Mouse (Mus musculus) forebrain, embryonic 16.5 days (tissue): Measurements from ENCODE around the gene Usp38. TPM values are rescaled to one million over a fixed set of nuclear protein-coding genes. Genes with fewer than 3 reads are reported as not detected.

Experiments used
- ATAC-seq: fragments of 200-750 bp; cut with Nextera tagmentation; 2 replicates; pipeline ENCODE4 v1.8.0; 2017; ENCODE audit warnings: mild to moderate bottlenecking, moderate library complexity
- H3K27ac ChIP-seq: fragments of 300-500 bp; sonication (generic); 2 replicates; pipeline ENCODE4 v1.5.1; 2014; ENCODE audit warnings: low read length, control low read depth
- H3K27me3 ChIP-seq: fragments of 300-500 bp; sonication (generic); replicated peaks from 2 replicates; pipeline ENCODE4 v1.6.1; 2014; ENCODE audit warnings: low read length; ENCODE audit not compliant: control insufficient read depth, insufficient read depth
- H3K36me3 ChIP-seq: fragments of 300-500 bp; sonication (generic); 2 replicates; pipeline ENCODE4 v1.6.1; 2014; ENCODE audit not compliant: control insufficient read depth, insufficient read depth
- H3K4me1 ChIP-seq: fragments of 300-500 bp; sonication (generic); replicated peaks from 2 replicates; pipeline ENCODE4 v1.6.1; 2014; ENCODE audit warnings: low read length; ENCODE audit not compliant: control insufficient read depth, insufficient read depth
- H3K4me2 ChIP-seq: fragments of 300-500 bp; sonication (generic); 2 replicates; pipeline ENCODE4 v1.6.1; 2014; ENCODE audit warnings: mild to moderate bottlenecking, low read length, control low read depth
- H3K4me3 ChIP-seq: fragments of 300-500 bp; sonication (generic); replicated peaks from 2 replicates; pipeline ENCODE4 v1.5.1; 2014; ENCODE audit warnings: mild to moderate bottlenecking, low read length, control low read depth
- H3K9ac ChIP-seq: fragments of 300-500 bp; sonication (generic); replicated peaks from 2 replicates; pipeline ENCODE4 v1.6.1; 2014; ENCODE audit warnings: low read depth, low read length, control low read depth
- H3K9me3 ChIP-seq: fragments of 300-500 bp; sonication (generic); 2 replicates; pipeline ENCODE4 v1.6.1; 2016; ENCODE audit warnings: low read length; ENCODE audit not compliant: control insufficient read depth
- WGBS: fragments of 180-500 bp; shearing (Covaris S2); extraction: QIAGEN DNeasy Blood & Tissue Kit; methylation state at CpG from one replicate; pipeline ENCODE4 v1.1.7; 2014; 5-methylcytosine and 5-hydroxymethylcytosine counted together
- polyA plus RNA-seq: library from polyadenylated mRNA; unstranded; fragments of >200 nt; fragmentation: Nextera tagmentation; extraction: Ambion mirVana; gene quantifications from 2 replicates; pipeline ENCODE4 v1.2.1, GENCODE M21; 2015

Usp38 gene
- polyA plus RNA-seq, 1 experiment from 2014 or later, result 21.4 TPM

DNA sequence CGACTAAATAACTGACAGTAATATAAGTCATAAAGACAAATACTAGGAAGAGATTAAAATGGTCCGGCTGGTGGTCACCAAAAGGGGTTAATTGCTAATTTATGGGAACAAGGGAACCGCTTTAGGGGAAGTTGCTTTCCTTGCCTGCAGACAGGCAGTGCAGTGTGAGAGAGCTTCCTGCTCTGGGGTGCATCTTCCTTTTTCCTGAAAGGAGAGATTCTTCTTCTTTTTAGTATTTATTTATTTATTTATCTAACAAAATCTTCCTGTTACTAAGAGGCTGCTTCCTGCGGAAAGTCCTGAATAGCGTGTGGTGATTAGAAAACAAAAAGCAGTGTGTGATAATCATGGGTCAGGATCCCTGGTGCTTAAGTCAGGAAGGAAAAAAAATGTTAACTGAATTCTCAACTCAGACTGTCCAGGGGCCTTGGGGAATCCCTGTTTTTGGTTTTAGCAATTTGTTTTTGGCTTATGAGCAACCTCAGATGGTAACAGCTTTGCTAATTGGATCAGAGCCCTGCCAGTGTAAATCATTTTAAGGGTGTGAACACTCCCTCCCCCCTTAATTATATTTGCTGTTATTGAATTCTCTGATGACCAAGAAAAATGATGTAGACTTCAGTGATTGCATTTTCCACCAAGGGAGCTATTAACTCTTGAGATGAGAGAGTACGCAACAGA, 62.4 kb downstream of the Usp38 start:
- Histone ChIP-seq H3K9me3 (peaks cover 4% of the 10 kb centered on the region; the same call in 1 of the 2 replicates), H3K4me1 (no peaks in the 10 kb centered on the region; the same call in 1 of the 2 replicates), H3K4me3 (no peak overlapping the region), H3K4me2 (no peak overlapping the region), H3K27ac (no peak overlapping the region), H3K27me3 (no peaks in the 10 kb centered on the region), H3K36me3 (no peaks in the 10 kb centered on the region), H3K9ac (no peak overlapping the region)
- 41% methylated on average over 6 of the region's 6 CpGs for WGBS
- ATAC-seq, result peak; percentile 54; the same call in 1 of the 2 replicates

DNA sequence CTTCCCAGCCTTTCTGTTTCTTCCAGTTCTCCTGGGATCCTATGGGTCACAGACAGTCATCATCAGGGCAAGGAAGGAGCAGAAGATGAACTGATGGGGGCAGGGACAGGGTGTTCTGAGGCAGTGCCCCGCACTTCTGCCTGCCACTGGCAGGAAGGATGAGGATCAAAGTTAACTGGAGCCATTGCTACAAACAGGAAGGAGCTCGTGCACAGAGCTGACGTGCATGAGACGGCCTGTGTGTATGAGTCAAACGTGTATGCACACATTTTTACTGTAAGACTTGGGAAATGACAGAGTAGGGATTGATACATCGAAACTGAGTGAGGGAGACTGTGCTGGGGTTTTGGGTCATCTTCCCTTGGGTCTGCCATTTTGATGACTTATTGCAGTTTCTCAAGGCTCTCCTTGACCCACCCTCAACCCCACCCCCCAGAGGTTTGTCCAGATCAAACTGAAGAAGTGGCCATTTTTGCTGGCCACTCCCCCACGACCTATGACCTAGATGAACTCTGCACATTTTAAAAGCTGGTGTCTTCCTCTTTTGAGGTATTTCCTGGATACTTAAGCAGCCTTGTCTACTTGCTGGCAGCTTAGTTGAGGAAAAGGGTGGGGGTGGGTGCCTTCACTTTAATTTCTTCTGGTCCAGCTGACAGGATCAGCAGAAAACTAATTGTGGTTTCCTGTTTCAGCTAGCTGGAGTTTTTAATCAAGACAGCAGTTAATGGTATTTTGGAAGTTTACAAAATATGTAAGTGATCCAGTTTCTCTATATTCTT, 66.1 kb downstream of the Usp38 start:
- Histone ChIP-seq H3K4me2 (no peak overlapping the region), H3K27me3 (no peaks in the 10 kb centered on the region), H3K36me3 (no peaks in the 10 kb centered on the region), H3K9ac (no peak overlapping the region), H3K4me1 (no peaks in the 10 kb centered on the region; the same call in 1 of the 2 replicates), H3K9me3 (no peaks in the 10 kb centered on the region), H3K27ac (no peak overlapping the region), H3K4me3 (no peak overlapping the region)
- WGBS, result 83% methylated on average over 7 of the region's 7 CpGs
- no peak for ATAC-seq

DNA sequence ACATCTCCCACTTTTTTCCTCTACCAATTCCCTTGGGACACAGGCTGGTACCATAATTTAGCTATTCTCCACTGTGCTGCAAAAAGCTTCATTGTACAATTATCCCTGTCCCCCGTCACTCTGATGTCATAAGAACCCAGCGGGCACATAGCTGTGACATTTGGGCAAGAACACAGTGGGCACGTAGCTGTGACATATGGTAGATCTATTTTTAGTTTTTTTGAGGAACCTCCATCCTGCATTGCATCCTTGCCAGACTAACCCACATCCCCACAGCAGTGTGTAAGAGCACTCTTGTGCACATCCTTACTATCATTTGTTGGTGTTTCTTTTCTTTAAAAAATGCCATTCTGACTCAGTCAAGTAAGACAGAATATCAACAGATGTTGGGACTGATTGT, 71.0 kb downstream of the Usp38 start:
- no peaks in the 10 kb centered on the region for H3K4me1 ChIP-seq
- H3K27ac ChIP-seq, result no peak overlapping the region
- WGBS, result 61% methylated on average over 3 of the region's 3 CpGs
- no peak overlapping the region for H3K4me2 ChIP-seq
- H3K36me3 ChIP-seq, result no peaks in the 10 kb centered on the region
- H3K4me3 ChIP-seq, result no peak overlapping the region
- ATAC-seq, result no peak
- no peaks in the 10 kb centered on the region for H3K27me3 ChIP-seq
- no peaks in the 10 kb centered on the region for H3K9me3 ChIP-seq
- H3K9ac ChIP-seq, result no peak overlapping the region

DNA sequence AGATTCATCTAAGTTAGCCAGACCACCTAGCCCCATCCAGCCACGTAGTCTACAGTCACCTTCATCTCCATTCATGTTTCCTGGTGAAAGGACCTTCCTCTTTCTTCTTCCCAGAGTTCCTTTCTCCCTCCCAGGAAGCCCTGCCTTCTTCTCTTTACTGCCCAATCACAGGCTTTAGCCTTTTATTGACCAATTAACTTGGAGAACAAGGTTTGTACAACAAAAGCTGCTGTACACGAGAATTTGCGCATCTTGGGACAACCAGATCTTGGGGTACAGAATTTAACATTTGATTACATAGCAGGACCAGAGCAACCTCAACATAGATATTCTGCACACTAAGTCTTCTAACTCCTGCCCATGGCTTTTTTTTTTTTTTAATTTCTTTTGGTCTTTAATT, 73.1 kb downstream of the Usp38 start:
- no peak overlapping the region for H3K27ac ChIP-seq
- no peaks in the 10 kb centered on the region for H3K36me3 ChIP-seq
- ATAC-seq, result no peak
- no peak overlapping the region for H3K4me2 ChIP-seq
- H3K4me1 ChIP-seq, result no peaks in the 10 kb centered on the region
- H3K9me3 ChIP-seq, result no peaks in the 10 kb centered on the region
- no peaks in the 10 kb centered on the region for H3K27me3 ChIP-seq
- 89% methylated on average over 3 of the region's 3 CpGs for WGBS
- no peak overlapping the region for H3K9ac ChIP-seq
- H3K4me3 ChIP-seq, result no peak overlapping the region

DNA sequence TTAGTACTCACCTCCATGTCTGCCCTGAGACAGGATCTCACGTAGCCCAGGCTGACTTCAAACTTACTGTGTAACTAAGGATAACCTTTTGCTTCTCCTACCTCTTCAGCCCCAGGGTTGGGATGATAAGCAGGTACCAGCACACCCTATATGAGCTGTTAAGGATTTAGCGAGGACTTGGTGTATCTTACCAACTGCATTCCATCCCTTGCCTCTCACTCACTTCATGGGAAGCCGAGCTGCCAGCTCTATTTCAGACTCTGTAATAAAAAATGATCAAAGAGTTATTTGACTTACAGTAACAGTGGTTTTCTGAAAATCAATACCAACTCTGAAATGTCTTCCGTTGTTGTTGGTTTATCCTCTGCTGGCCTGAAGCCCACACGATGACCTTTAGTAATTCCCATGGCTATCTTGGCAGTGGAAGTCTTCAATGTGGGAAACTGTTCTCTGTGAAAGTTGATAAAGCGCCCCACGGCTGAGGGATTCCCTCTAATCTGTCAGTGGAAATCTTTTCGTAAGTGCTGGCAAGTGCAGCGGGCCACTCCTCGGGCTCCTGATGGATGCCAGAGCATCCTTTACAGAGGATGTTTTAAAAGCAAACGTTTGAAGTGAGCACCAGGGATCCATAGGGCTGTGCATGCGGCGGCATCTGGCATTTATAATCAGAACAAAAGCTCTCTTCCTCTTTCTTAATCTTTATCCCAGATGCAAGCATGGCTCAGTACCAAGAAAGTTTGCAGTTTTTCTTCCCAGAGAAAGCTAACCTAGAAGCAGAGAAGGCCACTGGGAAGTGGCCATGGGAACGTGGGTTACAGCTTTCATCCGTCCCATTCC, 76.7 kb downstream of the Usp38 start:
- no peak overlapping the region for H3K4me2 ChIP-seq
- no peak overlapping the region for H3K9ac ChIP-seq
- H3K4me1 ChIP-seq, result no peaks in the 10 kb centered on the region
- no peaks in the 10 kb centered on the region for H3K36me3 ChIP-seq
- no peak overlapping the region for H3K4me3 ChIP-seq
- ATAC-seq, result no peak
- H3K9me3 ChIP-seq, result no peaks in the 10 kb centered on the region
- H3K27me3 ChIP-seq, result no peaks in the 10 kb centered on the region
- 68% methylated on average over 15 of the region's 15 CpGs for WGBS
- no peak overlapping the region for H3K27ac ChIP-seq

Other genes starting within 250 kb of the Usp38 start
- 10.6 and 11.8 TPM in 2 replicates for gene Gab1, start 134.4 kb downstream of the Usp38 start, polyA plus RNA-seq